Mouse (Mus musculus): ENCODE measurements at regions not wholly inside any gene's neighbourhood (a gene's known extent, or its start where the extent isn't known, plus 50 kb on each side); places are given as distances from the start of the nearest gene placed in this dataset.

- no peak for DNase-seq (ENCODE audit: low spot score in 2 of 2)
These were observed 128.0 kb downstream of the Lrrc30 start for GRCm38 (mm10) chr17:67504502-67505033.

- DNase-seq (ENCODE audit: low spot score in 2 of 2), result no peak
These were observed 129.2 kb downstream of the Lrrc30 start for GRCm38 (mm10) chr17:67503125-67503878.

- DNase-seq (ENCODE audit: low spot score in 2 of 2), result no peak
These were observed 129.9 kb downstream of the Lrrc30 start for GRCm38 (mm10) chr17:67502628-67503027.

GRCm38 (mm10) chr17:67499783-67500641, 132.5 kb downstream of the Lrrc30 start:
- no peak for DNase-seq (ENCODE audit: low spot score in 2 of 2)

- DNase-seq (ENCODE audit: low spot score in 2 of 2), result no peak
These were observed 135.1 kb downstream of the Lrrc30 start for GRCm38 (mm10) chr17:67497380-67497779.

- no peak for DNase-seq (ENCODE audit: low spot score in 2 of 2)
These were observed 126.2 kb upstream of the Ptprm start for GRCm38 (mm10) chr17:67480463-67480862.

GRCm38 (mm10) chr17:67473137-67473536, 118.9 kb upstream of the Ptprm start:
- peak; percentile 30 to 67 for DNase-seq (ENCODE audit: low spot score in 2 of 2)

GRCm38 (mm10) chr17:67458851-67459421, 104.7 kb upstream of the Ptprm start:
- no peak for DNase-seq (ENCODE audit: low spot score in 2 of 2)

GRCm38 (mm10) chr17:67451966-67452365, 97.7 kb upstream of the Ptprm start:
- no peak for DNase-seq (ENCODE audit: low spot score in 2 of 2)

- DNase-seq (ENCODE audit: low spot score in 2 of 2), result no peak
These were observed 96.8 kb upstream of the Ptprm start for GRCm38 (mm10) chr17:67451081-67451480.

GRCm38 (mm10) chr17:67450021-67450420, 95.8 kb upstream of the Ptprm start:
- DNase-seq (ENCODE audit: low spot score in 2 of 2), result no peak

GRCm38 (mm10) chr17:67445986-67446385, 91.7 kb upstream of the Ptprm start:
- no peak for DNase-seq (ENCODE audit: low spot score in 2 of 2)

- DNase-seq (ENCODE audit: low spot score in 2 of 2), result no peak
These were observed 86.7 kb upstream of the Ptprm start for GRCm38 (mm10) chr17:67440961-67441360.

GRCm38 (mm10) chr17:67419956-67420711, 65.9 kb upstream of the Ptprm start:
- DNase-seq (ENCODE audit: low spot score in 2 of 2), result no peak

GRCm38 (mm10) chr17:67412546-67413250, 58.4 kb upstream of the Ptprm start:
- DNase-seq (ENCODE audit: low spot score in 2 of 2), result no peak

GRCm38 (mm10) chr17:67409911-67410310, 55.7 kb upstream of the Ptprm start:
- no peak for DNase-seq (ENCODE audit: low spot score in 2 of 2)

GRCm38 (mm10) chr17:67405934-67406333, 51.7 kb upstream of the Ptprm start:
- no peak for DNase-seq (ENCODE audit: low spot score in 2 of 2)
